Mouse (Mus musculus): ENCODE measurements around the gene Sema5a. TPM values are rescaled to one million over a fixed set of nuclear protein-coding genes. Genes with fewer than 3 reads are reported as not detected.
A peak's percentile ranks its signal among the peaks of the same experiment; 100 is the strongest.

The Sema5a gene
- polyA plus RNA-seq, 1 experiment from 2014 or later, result 24.9 TPM

- Histone ChIP-seq H3K4me1 (ENCODE audit: control insufficient read depth, insufficient read depth, low read length) (no peaks in the 10 kb centered on the region), H3K27me3 (ENCODE audit: control insufficient read depth, insufficient read depth, low read length) (no peaks in the 10 kb centered on the region), H3K4me2 (replicated peaks; ENCODE audit: low read depth, low read length) (no peak overlapping the region), H3K9me3 (ENCODE audit: control insufficient read depth, low read depth, low read length) (no peaks in the 10 kb centered on the region), H3K36me3 (ENCODE audit: control insufficient read depth, insufficient read depth, low read length) (no peaks in the 10 kb centered on the region), H3K4me3 (ENCODE audit: low read depth, low read length) (no peak overlapping the region), H3K9ac (replicated peaks; ENCODE audit: low read depth, low read length) (no peak overlapping the region), H3K27ac (ENCODE audit: low read length) (no peak overlapping the region)
- WGBS, result 69% methylated on average over 1 of the region's 1 CpGs
- ATAC-seq (ENCODE audit: insufficient number of reproducible peaks, insufficient read depth, low FRiP score, low read depth), result no peak
Measured at GRCm38 (mm10) chr15:32398721-32399120, 154.1 kb downstream of the Sema5a start.

- H3K27ac ChIP-seq (ENCODE audit: low read length), result no peak overlapping the region
- H3K4me1 ChIP-seq (ENCODE audit: control insufficient read depth, insufficient read depth, low read length), result no peaks in the 10 kb centered on the region
- ATAC-seq (ENCODE audit: insufficient number of reproducible peaks, insufficient read depth, low FRiP score, low read depth), result 0 out of 2 replicates have a peak, but pooled peaks have one; percentile 18
- 49% methylated on average over 5 of the region's 5 CpGs for WGBS
- no peak overlapping the region for H3K9ac ChIP-seq (replicated peaks; ENCODE audit: low read depth, low read length)
- no peaks in the 10 kb centered on the region for H3K27me3 ChIP-seq (ENCODE audit: control insufficient read depth, insufficient read depth, low read length)
- no peaks in the 10 kb centered on the region for H3K36me3 ChIP-seq (ENCODE audit: control insufficient read depth, insufficient read depth, low read length)
- no peak overlapping the region for H3K4me2 ChIP-seq (replicated peaks; ENCODE audit: low read depth, low read length)
- no peak overlapping the region for H3K4me3 ChIP-seq (ENCODE audit: low read depth, low read length)
- H3K9me3 ChIP-seq (ENCODE audit: control insufficient read depth, low read depth, low read length), result no peaks in the 10 kb centered on the region
Measured at GRCm38 (mm10) chr15:32401909-32402527, 157.4 kb downstream of the Sema5a start.

- Histone ChIP-seq H3K9ac (replicated peaks; ENCODE audit: low read depth, low read length) (no peak overlapping the region), H3K9me3 (ENCODE audit: control insufficient read depth, low read depth, low read length) (no peaks in the 10 kb centered on the region), H3K27ac (ENCODE audit: low read length) (no peak overlapping the region), H3K4me1 (ENCODE audit: control insufficient read depth, insufficient read depth, low read length) (no peaks in the 10 kb centered on the region), H3K36me3 (ENCODE audit: control insufficient read depth, insufficient read depth, low read length) (no peaks in the 10 kb centered on the region), H3K27me3 (ENCODE audit: control insufficient read depth, insufficient read depth, low read length) (no peaks in the 10 kb centered on the region), H3K4me3 (ENCODE audit: low read depth, low read length) (no peak overlapping the region), H3K4me2 (replicated peaks; ENCODE audit: low read depth, low read length) (no peak overlapping the region)
- 69% methylated on average over 8 of the region's 8 CpGs for WGBS
- ATAC-seq (ENCODE audit: insufficient number of reproducible peaks, insufficient read depth, low FRiP score, low read depth), result no peak
Measured at GRCm38 (mm10) chr15:32403321-32403720, 158.7 kb downstream of the Sema5a start.

- Histone ChIP-seq H3K9ac (replicated peaks; ENCODE audit: low read depth, low read length) (no peak overlapping the region), H3K9me3 (ENCODE audit: control insufficient read depth, low read depth, low read length) (no peaks in the 10 kb centered on the region), H3K4me1 (ENCODE audit: control insufficient read depth, insufficient read depth, low read length) (no peaks in the 10 kb centered on the region), H3K36me3 (ENCODE audit: control insufficient read depth, insufficient read depth, low read length) (no peaks in the 10 kb centered on the region), H3K27ac (ENCODE audit: low read length) (no peak overlapping the region), H3K4me2 (replicated peaks; ENCODE audit: low read depth, low read length) (no peak overlapping the region), H3K4me3 (ENCODE audit: low read depth, low read length) (no peak overlapping the region), H3K27me3 (ENCODE audit: control insufficient read depth, insufficient read depth, low read length) (no peaks in the 10 kb centered on the region)
- ATAC-seq (ENCODE audit: insufficient number of reproducible peaks, insufficient read depth, low FRiP score, low read depth), result no peak
- WGBS, result 84% methylated on average over 2 of the region's 2 CpGs
Measured at GRCm38 (mm10) chr15:32406436-32406835, 161.8 kb downstream of the Sema5a start.

GRCm38 (mm10) chr15:32407766-32408165 is 163.2 kb downstream of the Sema5a start:
- H3K27ac ChIP-seq (ENCODE audit: low read length), result no peak overlapping the region
- H3K9me3 ChIP-seq (ENCODE audit: control insufficient read depth, low read depth, low read length), result no peaks in the 10 kb centered on the region
- no peak overlapping the region for H3K4me2 ChIP-seq (replicated peaks; ENCODE audit: low read depth, low read length)
- no peak for ATAC-seq (ENCODE audit: insufficient number of reproducible peaks, insufficient read depth, low FRiP score, low read depth)
- no peak overlapping the region for H3K4me3 ChIP-seq (ENCODE audit: low read depth, low read length)
- H3K36me3 ChIP-seq (ENCODE audit: control insufficient read depth, insufficient read depth, low read length), result no peaks in the 10 kb centered on the region
- H3K27me3 ChIP-seq (ENCODE audit: control insufficient read depth, insufficient read depth, low read length), result no peaks in the 10 kb centered on the region
- H3K9ac ChIP-seq (replicated peaks; ENCODE audit: low read depth, low read length), result no peak overlapping the region
- H3K4me1 ChIP-seq (ENCODE audit: control insufficient read depth, insufficient read depth, low read length), result no peaks in the 10 kb centered on the region
- WGBS, result 72% methylated on average over 3 of the region's 3 CpGs

GRCm38 (mm10) chr15:32416291-32416690 is 171.7 kb downstream of the Sema5a start:
- no peak overlapping the region for H3K27ac ChIP-seq (ENCODE audit: low read length)
- no peak overlapping the region for H3K4me3 ChIP-seq (ENCODE audit: low read depth, low read length)
- no peak overlapping the region for H3K4me2 ChIP-seq (replicated peaks; ENCODE audit: low read depth, low read length)
- ATAC-seq (ENCODE audit: insufficient number of reproducible peaks, insufficient read depth, low FRiP score, low read depth), result no peak
- 86% methylated on average over 2 of the region's 2 CpGs for WGBS
- no peaks in the 10 kb centered on the region for H3K36me3 ChIP-seq (ENCODE audit: control insufficient read depth, insufficient read depth, low read length)
- H3K9me3 ChIP-seq (ENCODE audit: control insufficient read depth, low read depth, low read length), result no peaks in the 10 kb centered on the region
- H3K4me1 ChIP-seq (ENCODE audit: control insufficient read depth, insufficient read depth, low read length), result no peaks in the 10 kb centered on the region
- no peak overlapping the region for H3K9ac ChIP-seq (replicated peaks; ENCODE audit: low read depth, low read length)
- no peaks in the 10 kb centered on the region for H3K27me3 ChIP-seq (ENCODE audit: control insufficient read depth, insufficient read depth, low read length)

- WGBS, result 76% methylated on average over 6 of the region's 6 CpGs
- H3K9me3 ChIP-seq (ENCODE audit: control insufficient read depth, low read depth, low read length), result no peaks in the 10 kb centered on the region
- H3K4me2 ChIP-seq (replicated peaks; ENCODE audit: low read depth, low read length), result no peak overlapping the region
- H3K9ac ChIP-seq (replicated peaks; ENCODE audit: low read depth, low read length), result no peak overlapping the region
- no peaks in the 10 kb centered on the region for H3K4me1 ChIP-seq (ENCODE audit: control insufficient read depth, insufficient read depth, low read length)
- H3K36me3 ChIP-seq (ENCODE audit: control insufficient read depth, insufficient read depth, low read length), result no peaks in the 10 kb centered on the region
- H3K4me3 ChIP-seq (ENCODE audit: low read depth, low read length), result no peak overlapping the region
- no peaks in the 10 kb centered on the region for H3K27me3 ChIP-seq (ENCODE audit: control insufficient read depth, insufficient read depth, low read length)
- no peak overlapping the region for H3K27ac ChIP-seq (ENCODE audit: low read length)
- ATAC-seq (ENCODE audit: insufficient number of reproducible peaks, insufficient read depth, low FRiP score, low read depth), result no peak
Measured at GRCm38 (mm10) chr15:32422631-32423030, 178.0 kb downstream of the Sema5a start.

- H3K27ac ChIP-seq (ENCODE audit: low read length), result no peak overlapping the region
- no peak overlapping the region for H3K4me2 ChIP-seq (replicated peaks; ENCODE audit: low read depth, low read length)
- no peak overlapping the region for H3K9ac ChIP-seq (replicated peaks; ENCODE audit: low read depth, low read length)
- ATAC-seq (ENCODE audit: insufficient number of reproducible peaks, insufficient read depth, low FRiP score, low read depth), result no peak
- H3K9me3 ChIP-seq (ENCODE audit: control insufficient read depth, low read depth, low read length), result no peaks in the 10 kb centered on the region
- no peaks in the 10 kb centered on the region for H3K4me1 ChIP-seq (ENCODE audit: control insufficient read depth, insufficient read depth, low read length)
- no peaks in the 10 kb centered on the region for H3K27me3 ChIP-seq (ENCODE audit: control insufficient read depth, insufficient read depth, low read length)
- WGBS, result 70% methylated on average over 6 of the region's 6 CpGs
- no peaks in the 10 kb centered on the region for H3K36me3 ChIP-seq (ENCODE audit: control insufficient read depth, insufficient read depth, low read length)
- H3K4me3 ChIP-seq (ENCODE audit: low read depth, low read length), result no peak overlapping the region
Measured at GRCm38 (mm10) chr15:32423061-32423460, 178.5 kb downstream of the Sema5a start.
